Mouse (Mus musculus): ENCODE results near the gene Kcnv2.

Gene Kcnv2

DNA sequence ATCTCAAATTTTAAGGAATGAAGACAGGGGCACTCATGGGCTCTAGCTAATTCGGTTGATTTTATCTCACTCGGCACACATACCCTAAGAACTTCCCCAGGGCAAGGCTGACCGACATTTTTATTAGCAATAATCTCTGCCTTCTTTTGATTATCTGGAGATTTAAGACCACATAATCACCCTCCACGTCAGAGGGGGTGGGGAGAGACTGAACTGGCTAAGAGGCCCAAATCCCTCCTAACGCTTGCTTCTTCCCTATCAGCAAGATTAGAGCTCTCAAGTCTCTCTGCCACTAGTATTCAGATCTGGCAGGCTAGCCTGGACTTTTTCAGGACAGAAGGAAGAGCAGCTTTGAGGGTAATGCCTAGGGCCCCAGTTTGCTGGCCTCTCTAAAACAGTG, at the start of gene Kcnv2:
TSS of gene Kcnv2 (plus strand) at position 308 of the 400 bp plus-strand sequence.
- CTCF ChIA-PET: no interaction called here

DNA sequence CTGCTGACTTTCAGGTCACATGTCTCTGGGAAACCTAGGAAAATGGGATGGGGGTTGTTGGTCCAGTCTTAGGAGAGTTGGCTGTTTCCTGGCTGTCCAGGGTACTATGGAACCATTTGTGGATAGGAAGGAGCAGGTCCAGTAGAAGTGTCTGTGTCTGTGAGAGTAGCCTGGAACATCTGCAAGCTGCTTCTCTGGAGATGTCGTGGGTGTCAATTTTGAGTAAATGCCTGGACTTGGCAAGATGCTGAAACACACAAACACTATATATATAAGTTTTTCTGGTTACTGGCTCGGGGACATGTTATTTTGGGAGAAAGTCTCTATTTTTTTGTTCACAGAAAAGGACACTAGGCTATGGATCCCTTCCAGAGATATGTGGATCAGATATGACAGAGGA, 49.0 kb upstream of the Kcnv2 start:
- CTCF ChIA-PET: interaction anchor here (0.6 kb wide), 1 partner anchor 583 kb away, joined by 3 read pairs; no protein-coding TSS in a partner anchor

DNA sequence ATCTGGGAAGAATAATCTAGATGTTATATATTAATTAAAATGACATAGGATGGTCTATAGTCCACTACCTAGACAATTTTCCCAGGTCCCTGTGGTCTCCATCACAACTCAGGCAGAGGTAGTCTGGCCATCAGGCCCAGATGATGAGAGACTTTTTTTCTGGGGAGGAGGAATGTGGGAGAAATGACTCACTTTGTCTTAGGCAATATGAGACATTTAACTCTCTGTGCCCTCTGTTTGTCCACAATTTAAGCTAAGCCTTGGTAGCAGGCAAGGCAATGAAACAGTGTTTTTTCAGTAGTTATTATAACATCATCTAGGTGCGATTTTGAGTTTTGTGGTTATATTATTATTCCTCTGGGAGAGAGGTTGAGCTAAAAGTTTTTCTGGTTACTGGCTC, 48.0 kb upstream of the Kcnv2 start:
- CTCF ChIA-PET: no interaction called here

DNA sequence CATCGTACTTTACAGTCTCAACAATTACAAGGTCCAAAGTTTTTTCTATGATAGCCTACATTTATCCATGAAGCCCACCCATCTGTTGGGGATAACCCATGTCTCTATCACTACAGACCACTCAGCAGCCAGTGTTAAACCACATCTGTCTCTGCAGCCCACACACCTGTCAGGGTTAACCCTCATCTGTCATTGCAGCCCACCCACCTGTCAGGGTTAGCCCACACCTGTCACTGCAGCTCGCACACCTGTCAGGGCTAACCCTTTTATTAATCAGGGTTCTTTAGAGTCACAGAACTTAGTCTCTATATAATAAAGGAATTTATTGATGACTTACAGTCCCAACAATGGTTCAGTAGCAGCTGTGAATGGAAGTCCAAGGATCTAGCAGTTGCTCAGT, 43.2 kb upstream of the Kcnv2 start:
- CTCF ChIA-PET: no interaction called here

DNA sequence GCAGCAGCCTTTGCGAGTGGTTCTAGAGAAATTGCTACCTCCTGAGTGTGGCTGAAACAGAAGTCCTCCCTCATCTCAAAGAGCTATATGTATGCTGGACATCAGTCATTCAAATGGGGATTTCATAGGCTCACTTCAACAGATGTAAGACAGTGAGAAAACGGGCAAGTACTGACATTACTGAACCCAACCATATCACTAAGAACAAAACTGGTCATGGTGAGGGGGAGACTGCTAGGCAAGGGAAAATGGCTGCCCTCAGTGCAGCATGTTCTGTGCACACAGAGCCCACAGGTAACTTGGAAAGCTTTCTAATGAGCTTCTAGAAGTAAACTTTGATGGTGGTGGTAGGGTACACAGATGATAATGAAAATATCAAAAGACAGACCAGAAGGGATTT, 12.3 kb upstream of the Kcnv2 start:
- CTCF ChIA-PET: no interaction called here

DNA sequence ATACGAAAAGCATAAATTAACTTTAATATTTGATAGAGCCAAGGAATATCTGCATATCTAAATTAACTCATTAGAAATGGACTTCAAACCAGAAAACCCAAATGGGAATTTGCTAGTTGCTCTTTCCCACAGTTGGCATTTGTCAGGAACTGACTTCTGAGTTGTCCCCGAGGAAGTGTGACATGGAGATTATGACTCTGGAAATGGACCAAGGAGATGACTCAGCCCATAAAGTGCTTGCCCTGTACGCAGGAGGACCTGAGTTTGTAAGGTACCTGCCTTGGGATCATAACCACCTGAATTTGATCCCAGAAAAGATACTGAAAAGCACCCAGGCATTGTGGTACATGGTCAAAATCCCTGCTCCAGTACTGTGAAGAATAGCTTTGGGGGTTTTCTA, 11.1 kb upstream of the Kcnv2 start:
- CTCF ChIA-PET: no interaction called here

DNA sequence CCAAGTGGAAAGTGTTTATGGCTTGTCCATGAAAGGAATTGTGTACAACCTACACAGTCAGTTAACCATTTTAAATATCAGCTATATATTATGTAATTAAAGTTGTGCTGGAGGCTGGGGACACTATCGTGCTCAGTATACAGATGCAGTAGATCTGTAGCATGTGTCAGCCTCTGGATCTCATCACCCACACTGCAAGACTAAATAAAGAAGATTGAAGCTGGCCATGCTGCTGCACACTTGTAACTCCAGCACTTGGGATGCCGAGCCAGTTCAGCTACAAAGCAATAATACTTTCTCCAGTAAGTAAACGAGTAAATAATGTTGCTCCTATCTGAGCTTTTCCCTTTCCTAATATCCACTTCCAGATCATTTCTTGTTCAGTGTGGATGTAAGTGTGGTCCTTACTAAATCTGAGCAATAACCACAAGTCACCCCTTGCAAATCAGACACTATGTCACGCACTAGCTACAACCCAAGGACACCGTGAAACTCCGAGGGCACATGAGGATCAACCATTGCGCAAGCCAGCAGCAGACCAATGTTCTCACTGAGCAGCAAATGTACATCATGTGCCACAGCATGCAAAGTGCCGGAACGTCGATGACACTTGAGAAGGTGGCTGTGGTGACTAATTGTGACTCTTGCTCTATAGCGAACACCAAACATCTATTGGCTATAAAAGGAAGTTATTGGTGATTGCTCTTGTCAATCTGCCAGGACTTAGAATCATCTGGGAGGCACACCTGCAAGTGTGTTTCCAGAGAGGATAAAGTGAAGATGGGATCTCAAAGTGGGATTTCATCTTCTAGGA, 9.9 kb upstream of the Kcnv2 start:
- CTCF ChIA-PET: no interaction called here

DNA sequence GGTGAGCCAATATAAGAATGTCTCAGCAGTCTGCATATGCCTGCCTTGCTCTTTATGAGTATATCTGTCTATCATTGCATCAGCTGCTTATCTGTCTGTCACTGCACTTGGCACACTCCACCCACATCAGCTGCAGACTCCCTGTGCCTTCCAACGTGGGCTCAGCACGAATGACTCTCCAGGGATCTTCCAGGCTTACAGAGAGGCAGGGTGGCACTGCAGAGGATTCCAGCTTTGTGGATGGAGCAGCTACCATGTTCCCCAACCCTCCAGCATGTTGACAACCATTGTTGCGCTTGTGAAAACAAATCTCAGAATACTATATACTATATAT, 9.3 kb upstream of the Kcnv2 start:
- CTCF ChIA-PET: no interaction called here

DNA sequence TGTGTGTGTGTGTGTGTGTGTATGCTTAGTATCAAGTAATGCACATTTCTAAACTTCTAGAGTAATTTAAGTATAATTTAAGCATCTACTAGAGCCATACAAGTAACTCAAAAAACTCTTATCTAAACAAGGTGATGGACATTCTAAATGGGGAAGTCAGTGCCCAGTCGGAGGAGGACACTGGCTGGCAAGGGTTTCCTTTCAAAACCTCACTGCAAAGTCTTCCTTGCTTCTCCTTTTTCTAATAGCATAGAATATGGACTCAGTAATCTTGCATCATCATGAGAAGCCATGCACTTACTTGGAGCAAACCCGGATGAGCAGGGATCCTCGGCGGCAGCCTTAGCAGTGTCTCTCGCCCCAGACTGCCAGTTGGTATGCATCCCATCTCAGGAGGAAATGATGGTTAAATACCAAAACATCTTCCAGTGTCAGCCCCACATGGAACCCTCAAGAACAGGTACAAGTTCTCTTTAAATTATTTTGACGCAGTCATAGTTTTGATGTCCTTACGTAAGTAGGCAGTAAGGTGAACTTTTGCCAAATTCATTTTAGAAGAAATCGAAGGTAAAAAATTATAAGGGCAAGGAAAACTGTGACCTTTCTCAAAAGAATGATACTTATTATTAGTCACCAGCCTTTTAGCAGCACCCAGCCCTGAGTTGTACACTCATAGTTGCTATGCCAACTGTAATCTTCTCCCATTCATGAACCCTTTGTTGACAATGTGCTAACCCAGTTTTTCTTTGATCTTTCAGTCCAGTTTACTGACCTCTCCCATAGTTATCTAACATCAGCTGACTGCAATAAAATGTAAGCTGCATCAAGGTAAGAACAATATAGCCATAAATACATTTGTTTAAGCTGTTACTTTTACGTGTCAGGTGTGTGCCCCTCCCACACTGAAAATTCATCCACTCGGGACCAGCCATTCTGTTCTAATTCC, 5.8 kb upstream of the Kcnv2 start:
- CTCF ChIA-PET: no interaction called here

DNA sequence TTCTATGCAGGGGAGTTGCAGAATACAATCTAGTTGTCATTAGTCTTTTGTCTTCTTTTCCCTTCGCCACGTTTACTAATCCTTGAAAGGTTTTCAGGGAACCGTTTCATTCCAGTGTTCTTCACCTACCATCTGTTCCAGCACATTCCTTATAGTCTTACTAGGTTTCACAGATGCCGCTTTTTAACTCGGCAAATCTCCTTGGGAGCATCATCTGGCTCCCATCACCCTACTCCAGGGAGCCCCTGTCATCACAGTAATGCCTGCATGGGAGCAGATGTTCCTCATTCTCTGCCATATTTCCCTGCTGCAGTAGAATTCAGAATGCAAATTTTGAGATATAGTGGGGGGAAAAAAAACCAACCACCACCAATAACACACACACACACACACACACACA, 5.1 kb upstream of the Kcnv2 start:
- CTCF ChIA-PET: no interaction called here

DNA sequence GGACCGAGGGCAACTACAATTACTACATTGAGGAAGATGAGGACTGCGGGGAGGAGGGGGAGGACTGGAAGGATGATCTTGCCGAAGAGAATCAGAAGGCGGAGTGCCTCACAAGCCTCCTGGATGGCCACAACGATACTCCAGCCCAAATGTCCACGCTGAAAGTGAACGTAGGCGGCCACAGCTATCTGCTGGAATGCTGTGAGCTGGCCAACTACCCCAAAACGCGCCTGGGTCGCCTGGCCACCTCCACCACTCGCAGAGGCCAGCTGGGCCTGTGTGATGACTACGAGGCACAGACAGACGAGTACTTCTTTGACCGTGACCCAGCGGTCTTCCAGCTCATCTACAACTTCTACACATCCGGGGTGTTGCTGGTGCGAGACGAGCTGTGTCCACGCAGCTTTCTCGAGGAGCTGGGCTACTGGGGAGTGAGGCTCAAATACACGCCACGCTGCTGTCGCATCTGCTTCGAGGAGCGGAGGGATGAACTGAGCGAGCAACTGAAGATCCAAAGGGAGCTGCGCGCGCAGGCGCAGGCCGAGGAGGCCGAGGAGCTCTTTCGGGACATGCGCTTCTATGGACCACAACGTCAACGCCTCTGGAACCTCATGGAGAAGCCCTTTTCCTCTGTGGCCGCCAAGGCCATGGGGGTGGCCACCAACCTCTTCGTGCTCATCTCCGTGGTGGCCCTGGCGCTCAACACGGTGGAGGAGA, 681 bp downstream of the Kcnv2 start:
- CTCF ChIA-PET: no interaction called here

DNA sequence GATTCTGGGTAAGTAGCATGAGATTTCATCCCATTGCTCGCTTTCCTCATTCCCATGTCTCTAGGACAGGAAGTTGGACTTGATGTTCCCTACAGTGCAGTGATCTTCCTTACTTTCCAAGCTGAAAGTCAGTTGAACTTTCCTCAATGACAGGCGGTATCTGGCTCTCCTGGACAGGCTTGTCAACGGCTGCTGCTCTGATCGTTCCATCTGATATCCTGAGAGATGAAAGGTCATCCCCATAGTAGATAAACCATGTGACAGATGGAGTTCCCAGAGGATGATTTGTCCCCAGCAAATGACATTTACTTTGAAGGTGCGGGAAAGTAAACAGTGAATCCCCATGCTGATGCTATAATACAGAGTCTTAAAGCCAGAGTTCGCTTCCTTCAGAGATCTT, 3.2 kb downstream of the Kcnv2 start:
- CTCF ChIA-PET: no interaction called here

DNA sequence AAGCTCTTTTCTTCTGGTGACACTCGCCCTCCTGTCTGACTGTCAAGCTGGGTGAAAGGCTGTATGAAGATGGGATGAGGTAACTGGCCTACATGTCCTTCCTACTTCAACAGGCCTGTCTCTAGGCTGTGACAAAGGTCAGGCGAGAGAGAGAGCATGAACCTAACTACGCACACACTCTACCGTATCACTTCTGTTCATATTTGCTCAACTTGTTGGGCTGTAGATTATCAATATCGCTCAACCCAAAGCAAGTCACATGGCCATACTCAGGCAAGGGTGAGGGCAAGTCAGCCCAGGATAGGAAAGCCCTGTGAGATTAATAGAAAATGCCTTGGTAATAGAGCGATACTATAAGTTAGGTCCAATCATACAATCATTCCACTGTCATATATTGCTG, 5.2 kb downstream of the Kcnv2 start:
- CTCF ChIA-PET: no interaction called here

DNA sequence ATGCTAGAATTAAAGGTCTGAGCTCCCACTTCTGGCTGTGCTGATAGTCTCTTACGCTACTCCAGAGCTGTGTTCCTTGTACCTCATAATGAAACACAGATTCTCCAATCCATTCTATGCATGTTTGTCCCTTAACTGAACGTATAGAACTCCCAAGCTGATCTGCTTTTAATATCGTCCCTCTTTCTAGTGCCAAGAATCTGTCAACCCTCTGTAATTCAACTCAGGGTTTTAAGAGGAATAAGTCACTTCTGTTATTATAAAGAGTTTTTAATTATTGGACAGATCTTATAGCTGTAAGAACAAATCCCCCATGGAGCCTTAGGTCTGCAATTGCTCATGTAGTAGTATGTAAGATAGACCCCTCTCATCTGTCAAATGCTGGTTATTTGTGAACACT, 5.8 kb downstream of the Kcnv2 start:
- CTCF ChIA-PET: no interaction called here

DNA sequence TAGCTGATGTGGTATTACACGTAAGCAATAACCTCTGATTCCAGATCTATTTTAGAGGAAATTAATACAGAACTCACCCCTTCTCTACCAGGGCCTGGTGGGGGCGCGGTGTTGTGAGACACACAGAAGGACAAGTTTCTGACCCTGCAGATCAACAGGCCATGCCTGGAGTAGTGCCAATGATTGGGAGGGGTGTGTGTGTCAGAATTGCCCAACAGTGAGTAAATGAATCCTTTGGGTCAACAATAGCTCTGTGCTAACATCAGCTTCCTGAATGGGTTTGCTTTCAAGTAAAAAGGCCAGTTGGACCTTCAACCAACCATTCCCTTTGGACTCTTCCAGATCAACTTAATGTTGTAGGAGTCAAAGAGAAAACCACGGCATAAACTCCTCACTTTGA, 6.3 kb downstream of the Kcnv2 start:
- CTCF ChIA-PET: no interaction called here

DNA sequence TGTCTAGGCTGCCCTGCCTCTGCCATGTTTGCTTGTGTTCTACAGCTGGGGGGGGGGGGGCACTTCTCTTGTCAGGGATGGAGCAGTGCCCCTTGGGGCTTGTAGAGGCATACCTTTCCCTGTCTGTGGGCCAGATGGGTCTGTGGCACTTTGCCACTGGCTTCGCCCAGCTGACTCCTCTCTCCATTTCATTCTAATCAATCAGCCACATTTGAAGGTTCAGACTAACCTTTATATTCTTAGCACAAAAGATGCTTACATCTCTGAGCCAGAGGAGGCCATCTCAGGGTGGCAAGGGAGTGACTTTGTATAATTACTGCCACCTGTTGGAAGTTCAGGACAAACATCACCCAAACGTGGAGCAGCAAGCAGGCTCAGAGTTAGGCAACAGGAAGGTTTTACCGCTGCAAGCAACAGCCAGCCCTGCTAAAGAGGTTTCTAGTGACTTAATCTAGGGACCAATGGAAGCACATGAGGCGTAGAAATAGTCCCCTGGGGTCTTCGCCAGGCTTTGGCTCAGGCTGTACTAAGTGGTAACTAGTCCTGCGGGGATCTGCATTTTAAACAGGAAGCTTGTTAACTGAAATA, 9.9 kb downstream of the Kcnv2 start:
- CTCF ChIA-PET: interaction anchor here (0.5 kb wide), 1 partner anchor 9 kb away, joined by 5 read pairs; no protein-coding TSS in a partner anchor

DNA sequence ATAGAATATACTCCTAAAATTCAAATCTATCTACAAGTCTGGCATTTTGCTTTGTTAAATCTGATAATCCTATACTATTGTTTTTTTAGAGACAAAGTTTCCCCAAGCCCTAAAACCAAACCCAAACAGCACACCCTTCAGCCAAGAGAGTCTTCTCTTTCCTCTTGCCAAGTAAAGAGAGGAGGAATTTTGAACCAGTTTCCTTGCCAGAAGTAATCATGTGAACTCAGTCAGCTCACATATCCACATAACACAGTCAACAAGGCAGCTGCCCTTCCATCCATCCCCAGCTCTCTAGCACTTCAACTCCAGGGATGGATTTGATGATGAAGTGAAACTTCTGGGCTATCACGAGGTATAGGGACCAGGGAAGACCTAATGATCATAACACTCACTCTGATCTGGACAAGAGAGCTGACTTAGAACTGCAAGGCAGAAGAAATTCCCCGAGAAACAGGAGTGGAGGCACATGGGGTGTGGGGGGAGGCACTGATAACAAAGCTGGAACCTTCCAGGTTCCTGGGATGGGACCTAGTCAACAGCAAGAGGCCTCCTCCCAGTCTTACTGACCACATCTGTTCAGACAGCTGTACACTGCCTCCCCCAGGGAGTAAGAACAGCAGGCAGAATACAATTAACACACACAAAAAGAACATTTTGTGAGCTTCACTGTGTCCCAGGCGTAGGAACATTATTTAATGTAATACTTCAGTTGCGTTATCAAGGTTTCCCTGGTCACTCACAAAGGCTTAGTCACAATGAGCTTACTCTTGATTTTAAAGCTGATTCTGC, 13.9 kb downstream of the Kcnv2 start:
- CTCF ChIA-PET: no interaction called here

DNA sequence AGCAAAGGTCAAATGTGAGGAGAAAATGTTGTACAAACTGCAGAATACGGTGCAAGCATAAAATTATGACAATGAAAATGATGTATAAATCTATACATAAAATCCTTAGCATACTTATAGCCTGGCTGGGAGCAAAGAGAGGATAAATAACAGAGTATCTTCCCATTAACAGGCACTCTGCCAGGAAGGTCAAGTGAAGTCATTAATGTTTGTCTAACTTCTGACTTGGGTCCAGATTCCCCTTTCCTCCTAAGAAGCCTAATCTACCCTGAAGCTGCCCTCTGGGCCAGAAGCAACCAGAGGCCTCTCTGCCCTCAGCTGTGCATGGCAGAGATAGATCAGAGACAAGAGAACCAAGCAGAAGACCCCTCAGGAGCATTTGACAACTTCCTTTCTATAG, 24.1 kb downstream of the Kcnv2 start:
- CTCF ChIA-PET: no interaction called here

DNA sequence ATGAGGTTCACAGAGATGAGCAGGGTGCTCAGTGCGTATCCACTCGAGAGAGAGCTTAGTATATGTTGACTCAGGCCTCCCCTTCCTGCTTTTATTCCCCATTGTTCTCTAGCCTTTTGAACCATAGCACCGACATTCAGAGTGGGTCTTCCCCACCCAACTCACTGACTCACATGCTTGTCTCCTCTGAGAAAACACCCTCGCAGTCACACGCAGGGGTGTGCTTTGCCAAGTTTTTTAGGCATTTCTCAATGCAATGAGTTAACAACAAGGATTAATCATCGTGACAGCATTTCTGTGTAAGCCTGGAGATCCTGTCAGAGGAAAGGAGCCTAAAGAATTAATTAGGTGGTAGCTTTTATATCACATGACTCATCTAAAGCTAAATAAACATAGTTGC, 29.3 kb downstream of the Kcnv2 start:
- CTCF ChIA-PET: interaction anchor here (0.7 kb wide), 1 partner anchor 12 kb away, joined by 3 read pairs; no protein-coding TSS in a partner anchor

DNA sequence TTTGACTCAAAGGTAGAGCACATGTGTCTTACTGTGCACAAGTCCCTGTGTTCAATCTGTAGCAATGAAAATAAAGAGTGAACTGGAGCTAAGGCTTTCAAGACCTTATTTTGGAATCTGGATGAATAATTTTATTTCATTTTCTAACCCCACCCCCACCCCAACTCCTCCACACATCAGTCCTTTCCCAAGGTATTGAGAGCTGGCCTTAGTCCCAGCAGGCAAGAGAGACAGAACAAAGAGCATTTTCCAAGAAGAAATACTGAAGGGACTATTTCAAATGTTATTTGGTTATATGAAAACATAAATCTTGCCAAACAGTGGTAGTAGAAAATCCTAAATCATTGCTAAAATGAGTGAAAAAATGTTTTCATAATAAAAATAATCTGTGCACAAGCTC, 38.0 kb downstream of the Kcnv2 start:
- CTCF ChIA-PET: no interaction called here

DNA sequence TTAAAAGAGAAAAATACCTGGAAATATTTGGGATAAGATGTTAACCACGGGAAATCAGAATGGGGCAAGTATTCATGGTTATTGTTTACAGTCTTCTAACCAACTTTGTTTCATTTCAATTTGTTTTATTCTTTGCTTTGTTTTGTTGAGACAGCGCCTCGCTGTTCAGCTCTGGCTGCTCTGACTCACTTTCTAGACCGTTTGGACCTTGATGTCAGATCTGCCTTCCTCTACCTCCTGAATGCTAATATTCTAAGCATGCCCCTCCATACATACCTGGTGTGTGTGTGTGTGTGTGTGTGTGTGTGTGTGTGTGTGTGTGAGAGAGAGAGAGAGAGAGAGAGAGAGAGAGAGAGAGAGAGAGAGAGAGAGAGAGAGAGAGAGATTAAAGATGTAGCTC, 41.5 kb downstream of the Kcnv2 start:
- CTCF ChIA-PET: no interaction called here
